Mouse (Mus musculus): ENCODE measurements around the gene Alox15.

GRCm38 (mm10) chr11:70351868-70352267 is at the start of gene Alox15:
- TF ChIP-seq ZNF384 (IDR thresholded peaks at IDR 0.05; ENCODE audit: low read depth, low read length) (no peak), CHD2 (IDR thresholded peaks at IDR 0.05; ENCODE audit: low read depth, low read length) (no peak), ZC3H11A (IDR thresholded peaks at IDR 0.05; ENCODE audit: borderline replicate concordance, low read depth, low read length) (no peak), HCFC1 (IDR thresholded peaks at IDR 0.05; ENCODE audit: borderline replicate concordance, insufficient read depth, low read length) (no peak), MAFK (IDR thresholded peaks at IDR 0.05; ENCODE audit: insufficient read depth, low read depth, low read length) (no peak)

Measured in ES-E14 (cell line).